Mouse (Mus musculus): ENCODE measurements around the gene Ptn.

DNA sequence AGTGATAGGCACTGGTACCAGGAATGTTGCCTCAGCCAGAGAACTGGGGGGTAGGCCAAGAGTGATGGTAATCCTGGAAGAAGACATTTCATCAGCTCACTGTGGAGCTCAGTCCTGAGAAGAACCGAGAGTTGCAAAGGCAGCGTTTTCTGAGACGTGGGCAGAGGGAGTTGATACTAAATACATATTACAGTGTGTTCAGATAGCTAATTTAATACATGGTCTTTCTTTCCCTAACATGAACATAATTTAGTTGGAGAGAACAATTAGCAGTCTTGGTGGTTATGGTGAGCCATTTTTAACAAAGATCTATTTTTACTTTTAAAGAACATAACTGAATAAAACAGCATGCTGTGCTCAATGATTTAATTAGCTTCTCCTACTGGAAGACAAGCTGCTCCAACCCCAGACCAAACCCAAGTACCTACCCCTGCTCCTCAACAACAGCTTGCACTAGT, 33.0 kb upstream of the Ptn start:
- TF ChIP-seq CTCF (IDR thresholded peaks at IDR 0.05; ENCODE audit: control insufficient read depth, insufficient read depth, insufficient replicate concordance, low read depth, low read length) (no peak), POLR2A (IDR thresholded peaks at IDR 0.05; ENCODE audit: control insufficient read depth, low read depth, low read length) (no peak)

All from testis, adult 2 months (tissue).